Mouse (Mus musculus) inflammation-experienced regulatory T-cells, adult 6 months (primary cell): ENCODE results near the gene Pglyrp3. TPM values are rescaled to one million over a fixed set of nuclear protein-coding genes. Genes with fewer than 3 reads are reported as not detected.
"Not testable (repeated sequence)": the region's sequence is repeated elsewhere in the genome, so short reads cannot be mapped to it uniquely, and the experiment has no call there.

Experiments used
- ATAC-seq: one replicate; pipeline ENCODE4 v1.8.0; 2017
- polyA plus RNA-seq, 3 experiments: library from polyadenylated mRNA; unstranded; fragments of 100-300 nt; shearing (Covaris generic); gene quantifications; one replicate each; pipeline ENCODE4 v1.2.1; 2017

Pglyrp3 gene
- not detected for polyA plus RNA-seq

DNA sequence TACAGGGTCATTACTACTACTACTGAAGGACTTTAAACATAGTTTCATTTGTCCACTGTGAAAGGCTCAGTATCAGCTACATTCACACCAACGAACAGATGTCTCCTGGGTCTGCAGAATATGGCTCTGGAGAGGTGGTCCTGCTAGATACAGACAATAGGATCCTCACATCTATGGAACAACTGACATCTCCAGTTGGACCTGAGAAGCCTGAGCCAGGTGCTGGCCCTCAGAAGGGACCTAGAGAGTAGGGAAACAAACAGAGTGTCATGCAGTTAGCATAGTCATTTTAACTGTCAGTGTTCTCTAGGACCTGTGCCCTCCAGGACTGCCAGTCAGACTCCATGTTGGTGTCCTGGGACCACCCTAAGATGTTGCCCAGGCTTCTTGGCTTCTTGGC is at the start of gene Pglyrp3:
Gene Pglyrp3, plus strand, starts transcription at position 301 of the 400 bp plus-strand sequence.
- no peak for ATAC-seq

DNA sequence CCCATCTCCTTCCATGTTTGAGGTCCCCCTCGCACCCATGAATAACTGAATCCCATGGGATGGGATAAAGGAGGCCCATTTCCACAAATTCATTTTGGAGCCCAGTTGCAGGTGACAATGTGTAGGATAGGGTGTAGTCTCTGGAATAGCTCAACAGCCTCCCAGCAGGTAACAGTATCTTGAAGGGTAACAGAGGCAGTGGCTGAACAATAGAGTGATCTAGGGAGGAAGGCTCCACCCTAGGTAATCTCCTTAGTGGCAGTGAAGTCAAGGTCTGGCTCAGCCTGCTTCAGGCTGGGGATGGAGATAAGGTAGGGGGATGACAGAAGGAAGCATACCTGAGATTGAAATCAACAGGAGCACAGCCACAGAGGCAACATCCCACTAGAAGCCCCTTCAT is 3.4 kb upstream of the Pglyrp3 start:
- ATAC-seq: no peak

DNA sequence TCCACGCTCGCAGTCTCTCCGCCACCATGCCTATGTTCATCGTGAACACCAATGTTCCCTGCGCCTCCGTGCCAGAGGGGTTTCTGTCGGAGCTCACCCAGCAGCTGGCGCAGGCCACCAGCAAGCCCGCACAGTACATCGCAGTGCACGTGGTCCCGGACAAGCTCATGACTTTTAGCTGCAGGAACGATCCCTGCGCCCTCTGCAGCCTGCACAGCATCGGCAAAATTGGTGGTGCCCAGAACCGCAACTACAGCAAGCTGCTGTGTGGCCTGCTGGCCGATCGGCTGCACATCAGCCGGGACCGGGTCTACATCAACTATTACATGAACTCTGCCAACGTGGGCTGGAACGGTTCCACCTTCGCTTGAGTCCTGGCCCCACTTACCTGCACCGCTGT is 10.2 kb downstream of the Pglyrp3 start:
- ATAC-seq: not testable (repeated sequence)

DNA sequence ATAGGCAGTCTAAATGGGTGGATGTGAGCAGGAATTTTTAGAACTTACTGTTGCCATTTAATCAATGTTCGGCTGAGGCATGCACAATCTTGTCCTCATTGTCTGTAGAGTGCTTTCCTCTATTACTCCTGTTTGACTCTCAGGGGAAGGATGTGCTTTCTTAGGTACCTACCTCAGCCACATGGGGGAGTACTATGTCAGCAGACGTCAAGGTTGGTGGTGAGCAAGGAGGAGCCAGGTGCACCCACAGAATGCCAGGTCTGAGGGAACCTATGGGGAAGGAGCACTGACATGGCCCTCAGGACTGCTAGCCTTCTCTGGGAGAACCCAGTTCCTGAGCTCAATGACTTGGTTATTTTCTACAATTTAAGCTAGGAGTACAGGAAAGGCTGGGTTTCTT is 18.8 kb downstream of the Pglyrp3 start:
- ATAC-seq: no peak

DNA sequence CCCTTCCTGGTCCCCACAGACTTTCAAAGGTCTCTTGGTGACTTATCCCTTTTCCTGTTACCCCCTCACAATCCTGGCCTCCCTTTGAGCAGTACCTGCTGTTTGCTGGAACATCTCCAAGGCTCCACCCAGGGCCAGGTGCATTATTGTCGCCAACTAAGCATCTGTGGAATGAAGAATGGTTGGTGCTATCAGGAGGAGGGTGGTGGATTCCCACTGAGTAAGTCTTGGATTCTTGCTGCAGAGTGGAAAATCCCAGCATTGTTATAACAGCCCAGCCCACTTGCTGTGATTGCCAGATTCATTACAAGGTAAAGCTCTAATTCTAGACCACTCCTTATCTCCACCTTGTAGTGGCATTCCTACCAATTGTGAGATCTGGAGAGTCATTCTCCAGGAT is 19.5 kb downstream of the Pglyrp3 start:
- no peak for ATAC-seq

DNA sequence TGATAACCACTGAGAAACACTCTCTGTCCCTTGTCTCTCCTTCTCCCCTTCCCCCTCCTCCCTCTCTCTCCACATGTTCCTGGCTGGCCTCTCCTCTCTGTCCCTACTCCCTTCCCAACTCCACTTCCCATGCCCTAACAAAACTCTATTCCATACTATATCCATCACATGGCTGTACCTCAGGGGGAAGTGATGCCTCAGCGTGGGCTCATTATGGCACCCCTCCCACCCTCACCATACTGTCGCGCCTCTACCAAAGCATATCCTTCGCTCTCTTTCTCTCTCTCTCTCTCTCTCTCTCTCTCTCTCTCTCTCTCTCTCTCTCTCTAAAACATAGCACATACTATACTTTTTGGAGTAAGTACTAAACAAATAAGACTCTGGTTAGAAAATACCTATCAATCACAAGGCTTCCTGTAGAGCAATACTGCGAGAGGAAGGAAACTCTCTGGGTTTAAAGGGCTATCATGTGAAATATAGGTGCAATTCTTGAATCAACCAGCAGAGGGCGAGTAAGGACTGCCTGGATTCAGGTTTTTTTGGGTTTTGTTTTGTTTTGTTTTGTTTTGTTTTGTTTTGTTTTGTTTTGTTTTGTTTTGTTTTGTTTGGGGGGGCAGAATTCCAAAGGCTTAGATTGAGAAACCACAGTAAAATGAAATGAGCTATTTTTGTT is 36.1 kb downstream of the Pglyrp3 start:
- no peak for ATAC-seq

DNA sequence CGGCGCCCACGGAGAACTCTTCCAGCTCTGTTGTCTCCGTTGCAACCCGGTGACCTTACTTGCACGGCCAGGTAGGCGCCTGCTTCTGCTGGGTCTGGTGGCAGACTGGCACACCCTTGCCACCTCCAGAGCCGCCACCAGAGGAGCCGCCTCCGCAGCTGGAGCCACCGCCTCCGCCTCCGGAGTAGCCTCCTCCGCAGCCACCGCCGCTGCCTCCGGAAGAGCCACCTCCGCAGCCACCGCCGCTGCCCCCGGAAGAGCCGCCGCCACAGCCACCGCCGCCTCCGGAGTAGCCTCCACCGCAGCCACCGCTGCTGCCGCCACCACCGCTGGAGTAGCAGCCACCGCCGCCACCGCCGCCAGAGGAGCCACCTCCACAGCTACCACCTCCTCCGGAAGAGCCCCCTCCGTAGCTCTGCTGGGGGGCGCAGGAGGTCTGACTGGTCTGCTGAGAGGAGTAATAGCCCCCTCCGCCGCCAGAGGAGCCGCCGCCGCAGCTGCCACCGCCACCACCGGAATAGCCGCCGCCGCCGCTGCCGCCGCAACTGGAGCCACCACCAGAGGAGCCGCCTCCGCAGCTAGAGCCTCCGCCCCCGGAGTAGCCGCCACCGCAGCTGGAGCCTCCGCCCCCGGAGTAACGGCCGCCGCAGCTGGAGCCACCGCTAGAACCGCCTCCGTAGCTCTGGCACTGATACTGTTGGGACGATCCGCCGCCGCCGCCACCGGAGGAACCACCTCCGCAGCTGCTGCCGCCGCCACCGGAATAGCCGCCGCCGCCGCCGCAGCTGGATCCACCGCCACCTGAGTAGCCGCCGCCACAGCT is 66.3 kb downstream of the Pglyrp3 start:
- ATAC-seq: no peak

Other genes with a start within 250 kb of the Pglyrp3 start
- gene Lor, start 68.6 kb downstream of the Pglyrp3 start, polyA plus RNA-seq: not detected
- gene Prr9, start 109.4 kb downstream of the Pglyrp3 start, polyA plus RNA-seq: not detected
- gene Lelp1, start 128.2 kb downstream of the Pglyrp3 start, polyA plus RNA-seq: not detected
- under 1 TPM in 1 of 3 experiments, not detected in 2; 0.15 TPM for gene Sprr2a1, start 201.2 kb downstream of the Pglyrp3 start, polyA plus RNA-seq
- not detected for gene Sprr2a2, start 201.3 kb downstream of the Pglyrp3 start, polyA plus RNA-seq